Mouse (Mus musculus): ENCODE results near the gene Gm33543. TPM values are rescaled to one million over a fixed set of nuclear protein-coding genes. Genes with fewer than 3 reads are reported as not detected.

Gm33543 gene
- polyA plus RNA-seq, 1 experiment from 2014 or later, result not detected

- Histone ChIP-seq H3K4me2 (ENCODE audit: low read depth, low read length) (no peak overlapping the region), H3K4me3 (ENCODE audit: low read depth, low read length) (no peak overlapping the region), H3K27me3 (replicated peaks; ENCODE audit: control insufficient read depth, insufficient read depth, low read length) (no peaks in the 10 kb centered on the region), H3K27ac (replicated peaks; ENCODE audit: low read depth, low read length) (no peak overlapping the region), H3K9ac (ENCODE audit: low read depth, low read length) (no peak overlapping the region), H3K4me1 (ENCODE audit: control insufficient read depth, insufficient read depth, low read length) (no peaks in the 10 kb centered on the region), H3K9me3 (ENCODE audit: control insufficient read depth, low read length) (no peaks in the 10 kb centered on the region), H3K36me3 (ENCODE audit: control insufficient read depth, insufficient read depth, low read length) (no peaks in the 10 kb centered on the region)
- ATAC-seq (ENCODE audit: low read depth) (no peak), DNase-seq (ENCODE audit: low spot score) (no peak)
- 82% methylated on average over 1 of the region's 1 CpGs for WGBS
Observed at GRCm38 (mm10) chr10:95843878-95844277, 1.1 kb upstream of the Gm33543 start.

GRCm38 (mm10) chr10:95841241-95841640 lies 1.5 kb downstream of the Gm33543 start:
- WGBS, result 92% methylated on average over 3 of the region's 3 CpGs
- Histone ChIP-seq H3K4me2 (ENCODE audit: low read depth, low read length) (no peak overlapping the region), H3K4me1 (ENCODE audit: control insufficient read depth, insufficient read depth, low read length) (peaks cover 7% of the 10 kb centered on the region; the same call in 1 of the 2 replicates), H3K27ac (replicated peaks; ENCODE audit: low read depth, low read length) (no peak overlapping the region), H3K9ac (ENCODE audit: low read depth, low read length) (no peak overlapping the region), H3K27me3 (replicated peaks; ENCODE audit: control insufficient read depth, insufficient read depth, low read length) (no peaks in the 10 kb centered on the region), H3K36me3 (ENCODE audit: control insufficient read depth, insufficient read depth, low read length) (no peaks in the 10 kb centered on the region), H3K4me3 (ENCODE audit: low read depth, low read length) (no peak overlapping the region), H3K9me3 (ENCODE audit: control insufficient read depth, low read length) (no peaks in the 10 kb centered on the region)
- DNase-seq (ENCODE audit: low spot score), result no peak
- no peak for ATAC-seq (ENCODE audit: low read depth)

- no peak for ATAC-seq (ENCODE audit: low read depth)
- Histone ChIP-seq H3K4me2 (ENCODE audit: low read depth, low read length) (no peak overlapping the region), H3K36me3 (ENCODE audit: control insufficient read depth, insufficient read depth, low read length) (no peaks in the 10 kb centered on the region), H3K27me3 (replicated peaks; ENCODE audit: control insufficient read depth, insufficient read depth, low read length) (no peaks in the 10 kb centered on the region), H3K27ac (replicated peaks; ENCODE audit: low read depth, low read length) (no peak overlapping the region), H3K4me3 (ENCODE audit: low read depth, low read length) (no peak overlapping the region), H3K4me1 (ENCODE audit: control insufficient read depth, insufficient read depth, low read length) (peaks cover 8% of the 10 kb centered on the region; the same call in 1 of the 2 replicates), H3K9me3 (ENCODE audit: control insufficient read depth, low read length) (no peaks in the 10 kb centered on the region), H3K9ac (ENCODE audit: low read depth, low read length) (no peak overlapping the region)
- DNase-seq (ENCODE audit: low spot score), result no peak
- WGBS, result 72% methylated on average over 3 of the region's 3 CpGs
Observed at GRCm38 (mm10) chr10:95839803-95840202, 2.9 kb downstream of the Gm33543 start.

GRCm38 (mm10) chr10:95839036-95839435 lies 3.7 kb downstream of the Gm33543 start:
- ATAC-seq (ENCODE audit: low read depth), result no peak
- no peak overlapping the region for H3K27ac ChIP-seq (replicated peaks; ENCODE audit: low read depth, low read length)
- H3K4me1 ChIP-seq (ENCODE audit: control insufficient read depth, insufficient read depth, low read length), result peaks cover 8% of the 10 kb centered on the region; the same call in 1 of the 2 replicates
- no peaks in the 10 kb centered on the region for H3K9me3 ChIP-seq (ENCODE audit: control insufficient read depth, low read length)
- no peaks in the 10 kb centered on the region for H3K27me3 ChIP-seq (replicated peaks; ENCODE audit: control insufficient read depth, insufficient read depth, low read length)
- H3K4me3 ChIP-seq (ENCODE audit: low read depth, low read length), result no peak overlapping the region
- no peak overlapping the region for H3K9ac ChIP-seq (ENCODE audit: low read depth, low read length)
- no peak overlapping the region for H3K4me2 ChIP-seq (ENCODE audit: low read depth, low read length)
- H3K36me3 ChIP-seq (ENCODE audit: control insufficient read depth, insufficient read depth, low read length), result no peaks in the 10 kb centered on the region
- WGBS, result 86% methylated on average over 4 of the region's 4 CpGs
- DNase-seq (ENCODE audit: low spot score), result no peak

- DNase-seq (ENCODE audit: low spot score), result no peak
- Histone ChIP-seq H3K27ac (replicated peaks; ENCODE audit: low read depth, low read length) (no peak overlapping the region), H3K9me3 (ENCODE audit: control insufficient read depth, low read length) (no peaks in the 10 kb centered on the region), H3K4me1 (ENCODE audit: control insufficient read depth, insufficient read depth, low read length) (peaks cover 8% of the 10 kb centered on the region; the same call in 1 of the 2 replicates), H3K27me3 (replicated peaks; ENCODE audit: control insufficient read depth, insufficient read depth, low read length) (no peaks in the 10 kb centered on the region), H3K4me3 (ENCODE audit: low read depth, low read length) (no peak overlapping the region), H3K4me2 (ENCODE audit: low read depth, low read length) (no peak overlapping the region), H3K36me3 (ENCODE audit: control insufficient read depth, insufficient read depth, low read length) (no peaks in the 10 kb centered on the region), H3K9ac (ENCODE audit: low read depth, low read length) (no peak overlapping the region)
- no peak for ATAC-seq (ENCODE audit: low read depth)
- 51% methylated on average over 9 of the region's 9 CpGs for WGBS
Observed at GRCm38 (mm10) chr10:95836530-95837264, 6.0 kb downstream of the Gm33543 start.

GRCm38 (mm10) chr10:95830891-95831290 lies 11.8 kb downstream of the Gm33543 start:
- WGBS, result 63% methylated on average over 5 of the region's 5 CpGs

GRCm38 (mm10) chr10:95829471-95829870 lies 13.3 kb downstream of the Gm33543 start:
- Histone ChIP-seq H3K27ac (replicated peaks; ENCODE audit: low read depth, low read length) (no peak overlapping the region), H3K4me3 (ENCODE audit: low read depth, low read length) (no peak overlapping the region), H3K9ac (ENCODE audit: low read depth, low read length) (no peak overlapping the region), H3K36me3 (ENCODE audit: control insufficient read depth, insufficient read depth, low read length) (no peaks in the 10 kb centered on the region), H3K4me2 (ENCODE audit: low read depth, low read length) (no peak overlapping the region), H3K4me1 (ENCODE audit: control insufficient read depth, insufficient read depth, low read length) (no peaks in the 10 kb centered on the region), H3K27me3 (replicated peaks; ENCODE audit: control insufficient read depth, insufficient read depth, low read length) (no peaks in the 10 kb centered on the region), H3K9me3 (ENCODE audit: control insufficient read depth, low read length) (no peaks in the 10 kb centered on the region)
- ATAC-seq (ENCODE audit: low read depth) (no peak), DNase-seq (ENCODE audit: low spot score) (no peak)

More at GRCm38 (mm10) chr10:95830891-95831290, 11.8 kb downstream of the Gm33543 start:
- ATAC-seq (ENCODE audit: low read depth) (no peak), DNase-seq (ENCODE audit: low spot score) (no peak)
- H3K27me3 ChIP-seq (replicated peaks; ENCODE audit: control insufficient read depth, insufficient read depth, low read length), result no peaks in the 10 kb centered on the region
- H3K9ac ChIP-seq (ENCODE audit: low read depth, low read length), result no peak overlapping the region
- no peaks in the 10 kb centered on the region for H3K4me1 ChIP-seq (ENCODE audit: control insufficient read depth, insufficient read depth, low read length)
- no peak overlapping the region for H3K27ac ChIP-seq (replicated peaks; ENCODE audit: low read depth, low read length)
- H3K4me2 ChIP-seq (ENCODE audit: low read depth, low read length), result no peak overlapping the region
- H3K36me3 ChIP-seq (ENCODE audit: control insufficient read depth, insufficient read depth, low read length), result no peaks in the 10 kb centered on the region
- H3K9me3 ChIP-seq (ENCODE audit: control insufficient read depth, low read length), result no peaks in the 10 kb centered on the region
- no peak overlapping the region for H3K4me3 ChIP-seq (ENCODE audit: low read depth, low read length)

- Histone ChIP-seq H3K4me3 (ENCODE audit: low read depth, low read length) (no peak overlapping the region), H3K4me1 (ENCODE audit: control insufficient read depth, insufficient read depth, low read length) (no peaks in the 10 kb centered on the region), H3K27ac (replicated peaks; ENCODE audit: low read depth, low read length) (no peak overlapping the region), H3K27me3 (replicated peaks; ENCODE audit: control insufficient read depth, insufficient read depth, low read length) (no peaks in the 10 kb centered on the region), H3K36me3 (ENCODE audit: control insufficient read depth, insufficient read depth, low read length) (no peaks in the 10 kb centered on the region), H3K9me3 (ENCODE audit: control insufficient read depth, low read length) (no peaks in the 10 kb centered on the region), H3K9ac (ENCODE audit: low read depth, low read length) (no peak overlapping the region), H3K4me2 (ENCODE audit: low read depth, low read length) (no peak overlapping the region)
- WGBS, result 68% methylated on average over 5 of the region's 5 CpGs
- no peak for DNase-seq (ENCODE audit: low spot score)
- no peak for ATAC-seq (ENCODE audit: low read depth)
Observed at GRCm38 (mm10) chr10:95828374-95828773, 14.4 kb downstream of the Gm33543 start.

GRCm38 (mm10) chr10:95825651-95826050 lies 17.1 kb downstream of the Gm33543 start:
- no peak for DNase-seq (ENCODE audit: low spot score)
- no peaks in the 10 kb centered on the region for H3K9me3 ChIP-seq (ENCODE audit: control insufficient read depth, low read length)
- H3K4me1 ChIP-seq (ENCODE audit: control insufficient read depth, insufficient read depth, low read length), result no peaks in the 10 kb centered on the region
- H3K4me2 ChIP-seq (ENCODE audit: low read depth, low read length), result no peak overlapping the region
- H3K27me3 ChIP-seq (replicated peaks; ENCODE audit: control insufficient read depth, insufficient read depth, low read length), result no peaks in the 10 kb centered on the region
- H3K4me3 ChIP-seq (ENCODE audit: low read depth, low read length), result no peak overlapping the region
- ATAC-seq (ENCODE audit: low read depth), result no peak
- no peak overlapping the region for H3K27ac ChIP-seq (replicated peaks; ENCODE audit: low read depth, low read length)
- no peak overlapping the region for H3K9ac ChIP-seq (ENCODE audit: low read depth, low read length)
- 52% methylated on average over 3 of the region's 3 CpGs for WGBS
- H3K36me3 ChIP-seq (ENCODE audit: control insufficient read depth, insufficient read depth, low read length), result no peaks in the 10 kb centered on the region
